Mouse (Mus musculus): ENCODE results near the gene Wbp1. TPM values are rescaled to one million over a fixed set of nuclear protein-coding genes. Genes with fewer than 3 reads are reported as not detected.
A peak's percentile ranks its signal among the peaks of the same experiment; 100 is the strongest.

The Wbp1 gene
- 79.6 and 83.8 TPM in 2 replicates for total RNA-seq (2017)

DNA sequence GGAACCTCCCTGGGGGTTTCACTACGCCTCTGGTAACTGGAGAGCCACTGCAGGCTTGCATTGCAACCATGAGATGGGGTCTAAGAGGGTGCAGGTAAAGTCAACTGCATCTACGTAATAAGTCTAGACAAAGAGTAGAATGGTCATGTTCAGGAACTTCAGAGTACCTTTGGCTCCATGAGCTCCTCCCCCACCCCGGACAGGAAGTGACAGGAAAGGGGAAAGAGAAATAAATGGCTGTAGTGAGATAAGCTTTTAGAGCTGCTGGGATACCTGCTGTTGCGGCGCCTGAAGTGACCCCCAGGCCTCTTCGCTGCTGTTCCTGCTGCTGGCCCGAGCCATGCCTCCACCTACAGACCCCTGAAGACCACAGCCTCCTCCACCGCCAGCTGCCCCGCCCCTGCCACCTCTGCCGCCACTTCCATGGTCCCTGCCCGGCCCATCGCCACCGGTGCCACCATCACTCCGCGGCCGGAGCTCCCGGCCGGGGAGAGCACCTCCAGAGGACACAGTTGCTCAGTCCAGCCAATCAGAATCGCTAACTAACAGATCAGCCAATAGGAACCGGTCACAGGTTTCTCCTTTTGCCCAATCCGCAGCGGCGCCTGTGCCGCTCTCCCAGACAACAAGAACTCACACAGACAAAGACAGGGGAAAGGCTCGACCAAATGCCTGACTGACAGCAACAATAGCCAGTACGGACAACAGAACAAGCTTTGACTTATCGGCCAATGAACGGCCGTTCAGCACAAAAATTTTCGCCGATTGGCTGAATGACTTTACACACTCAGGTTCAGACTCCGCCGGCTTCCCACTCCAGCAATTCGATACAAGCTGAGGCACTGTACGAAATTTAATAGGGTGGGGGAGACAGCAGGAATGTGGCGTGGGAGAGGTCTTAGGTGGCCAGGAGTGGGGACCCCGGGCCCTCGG lies at the start of gene Wbp1:
Gene Wbp1 (minus strand): TSS at position 630 of the 933 bp plus-strand sequence.
- peak; percentile 93 for ATAC-seq (ENCODE audit: extremely low read depth, insufficient number of reproducible peaks, low FRiP score, poor library complexity, severe bottlenecking)

DNA sequence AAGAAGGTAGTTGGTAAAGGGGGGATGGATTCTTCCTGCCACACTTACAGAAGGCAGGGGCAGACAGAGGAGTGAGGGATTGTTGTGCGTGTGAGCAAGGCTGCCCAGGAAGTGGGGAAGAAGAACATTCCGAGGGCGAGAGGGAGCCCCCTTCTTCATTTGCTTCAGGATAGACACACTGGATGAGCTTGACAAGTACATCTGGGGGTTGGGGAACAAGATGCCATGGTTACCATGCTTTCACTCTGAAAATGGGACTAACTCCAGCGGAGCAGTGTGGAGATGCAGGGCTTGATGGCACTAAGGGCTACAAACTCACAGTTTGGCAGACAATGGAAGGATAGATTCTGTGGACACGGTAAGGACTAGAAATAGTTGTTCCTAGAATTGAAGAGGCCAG lies 49.7 kb upstream of the Wbp1 start:
- no peak for ATAC-seq (ENCODE audit: extremely low read depth, insufficient number of reproducible peaks, low FRiP score, poor library complexity, severe bottlenecking)

DNA sequence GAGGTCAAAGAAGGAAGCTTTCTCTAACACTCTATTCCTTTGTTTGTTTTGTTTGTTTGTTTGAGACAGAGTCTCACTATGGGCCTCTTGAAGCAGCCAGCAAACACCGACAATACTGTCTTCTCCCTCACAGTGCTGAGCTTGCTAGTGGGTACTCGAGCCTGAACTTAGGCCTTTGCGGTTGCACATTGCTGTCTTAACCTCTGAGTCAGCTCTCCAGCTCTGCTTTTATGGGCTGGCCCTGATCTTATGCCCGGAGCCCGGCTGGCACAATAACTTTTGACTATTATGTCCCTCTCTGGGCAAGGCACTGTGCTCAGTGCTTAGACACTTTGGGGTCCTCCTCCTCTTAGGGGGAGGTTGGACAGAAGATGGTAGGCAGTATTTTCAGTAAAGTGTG lies 48.5 kb upstream of the Wbp1 start:
- no peak for ATAC-seq (ENCODE audit: extremely low read depth, insufficient number of reproducible peaks, low FRiP score, poor library complexity, severe bottlenecking)

DNA sequence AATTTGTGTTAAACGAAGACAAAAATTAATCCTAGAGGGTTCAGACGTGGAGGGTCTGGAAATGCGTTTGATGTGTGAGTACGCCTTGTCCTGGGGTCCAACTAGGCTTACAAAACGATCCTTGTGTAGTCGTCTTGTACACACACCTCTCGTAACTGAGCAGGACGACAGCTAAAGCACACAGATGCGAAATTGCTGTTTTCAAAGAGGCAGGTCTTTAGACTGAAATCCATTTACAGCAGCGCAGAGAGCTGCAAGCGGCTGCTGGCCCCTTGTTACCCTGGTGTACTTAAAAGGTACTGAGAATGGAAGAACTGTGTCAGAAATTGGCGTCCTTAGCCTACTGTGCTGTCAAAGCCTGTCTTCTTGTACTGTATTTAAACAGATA lies 44.9 kb upstream of the Wbp1 start:
- ATAC-seq (ENCODE audit: extremely low read depth, insufficient number of reproducible peaks, low FRiP score, poor library complexity, severe bottlenecking): 0 out of 2 replicates have a peak, but pooled peaks have one; percentile 17

DNA sequence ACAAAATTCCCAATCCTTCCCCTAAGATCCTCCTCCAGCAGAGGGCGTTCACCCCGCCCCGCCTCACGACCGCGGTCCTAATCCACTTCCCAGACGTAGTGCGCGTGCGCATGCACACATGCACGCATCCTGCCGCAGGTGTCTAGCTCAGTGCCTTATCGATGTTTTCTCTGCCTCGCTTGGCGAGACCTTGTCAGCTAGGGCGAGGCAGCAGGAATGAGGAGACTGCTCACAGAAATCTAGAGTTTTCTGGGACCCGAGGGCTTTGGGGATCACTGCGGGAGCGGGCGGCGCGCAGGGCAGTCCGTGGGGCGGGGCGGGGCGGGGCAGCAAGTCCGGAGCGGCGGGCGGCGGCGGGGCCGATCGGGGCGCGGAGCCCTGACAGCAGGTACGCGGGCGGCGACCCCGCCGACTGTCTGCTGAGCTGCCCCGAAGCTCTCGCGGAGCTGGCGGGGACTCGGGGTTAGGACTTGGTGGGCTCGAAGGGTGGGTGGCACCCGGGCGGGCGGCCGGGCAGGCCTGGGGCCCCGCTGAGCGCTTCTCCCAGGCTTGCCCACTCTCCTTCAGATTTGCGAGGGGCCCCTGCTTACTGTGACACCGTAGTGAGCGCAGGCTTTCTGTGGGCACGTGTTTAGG lies 44.4 kb upstream of the Wbp1 start, which contains the start of gene Dctn1:
Gene Dctn1 (plus strand): TSS at position 314 of the 636 bp plus-strand sequence.
- ATAC-seq (ENCODE audit: extremely low read depth, insufficient number of reproducible peaks, low FRiP score, poor library complexity, severe bottlenecking): peak; percentile 90

DNA sequence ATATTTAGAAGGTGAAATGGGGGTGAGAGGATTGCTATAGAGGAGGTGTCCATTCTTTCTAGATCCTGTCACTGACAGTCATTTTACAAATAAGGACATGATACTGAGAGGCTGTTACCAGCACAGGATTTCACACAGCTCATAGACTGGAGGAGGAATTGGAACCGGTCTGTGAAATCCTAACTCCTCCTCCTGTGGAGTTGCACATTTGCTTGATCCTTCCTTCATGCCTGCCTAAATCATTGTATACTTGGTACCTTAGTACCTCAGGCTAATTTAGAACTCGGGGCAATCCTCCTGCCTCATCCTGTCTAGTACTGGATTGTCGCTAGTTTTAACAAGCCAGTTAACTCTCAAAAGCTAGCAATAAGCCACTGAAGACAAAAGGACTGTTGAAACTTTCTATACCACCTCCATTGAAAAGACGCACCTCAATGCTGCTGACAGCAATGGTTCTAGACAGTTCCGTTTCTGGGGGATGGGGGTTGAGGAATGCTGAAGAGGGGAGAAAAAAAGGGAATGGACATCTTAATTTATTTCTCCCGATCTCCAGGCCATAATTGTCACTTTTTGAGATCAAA lies 43.8 kb upstream of the Wbp1 start:
- ATAC-seq (ENCODE audit: extremely low read depth, insufficient number of reproducible peaks, low FRiP score, poor library complexity, severe bottlenecking): no peak

DNA sequence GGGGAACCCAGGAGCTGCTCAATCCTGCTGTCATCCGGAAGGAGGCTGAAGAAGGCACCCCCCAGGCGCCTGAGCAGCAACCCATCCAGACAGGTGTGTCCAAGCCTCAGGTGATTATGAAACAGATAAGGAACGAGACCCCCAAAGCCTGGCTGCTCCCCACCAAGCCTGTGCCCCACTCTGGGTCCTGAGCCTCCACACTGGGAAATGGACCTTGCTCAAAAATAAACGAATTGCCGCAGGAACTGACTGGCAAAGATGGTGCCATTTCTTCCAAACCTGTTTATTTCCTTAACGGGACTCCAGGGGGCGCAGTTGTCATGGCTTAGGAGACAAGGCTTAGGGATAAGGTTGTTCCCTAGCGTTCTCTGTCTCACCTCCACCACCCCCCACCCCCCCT lies 41.3 kb upstream of the Wbp1 start:
- peak; percentile 28; the same call in 1 of the 2 replicates for ATAC-seq (ENCODE audit: extremely low read depth, insufficient number of reproducible peaks, low FRiP score, poor library complexity, severe bottlenecking)

DNA sequence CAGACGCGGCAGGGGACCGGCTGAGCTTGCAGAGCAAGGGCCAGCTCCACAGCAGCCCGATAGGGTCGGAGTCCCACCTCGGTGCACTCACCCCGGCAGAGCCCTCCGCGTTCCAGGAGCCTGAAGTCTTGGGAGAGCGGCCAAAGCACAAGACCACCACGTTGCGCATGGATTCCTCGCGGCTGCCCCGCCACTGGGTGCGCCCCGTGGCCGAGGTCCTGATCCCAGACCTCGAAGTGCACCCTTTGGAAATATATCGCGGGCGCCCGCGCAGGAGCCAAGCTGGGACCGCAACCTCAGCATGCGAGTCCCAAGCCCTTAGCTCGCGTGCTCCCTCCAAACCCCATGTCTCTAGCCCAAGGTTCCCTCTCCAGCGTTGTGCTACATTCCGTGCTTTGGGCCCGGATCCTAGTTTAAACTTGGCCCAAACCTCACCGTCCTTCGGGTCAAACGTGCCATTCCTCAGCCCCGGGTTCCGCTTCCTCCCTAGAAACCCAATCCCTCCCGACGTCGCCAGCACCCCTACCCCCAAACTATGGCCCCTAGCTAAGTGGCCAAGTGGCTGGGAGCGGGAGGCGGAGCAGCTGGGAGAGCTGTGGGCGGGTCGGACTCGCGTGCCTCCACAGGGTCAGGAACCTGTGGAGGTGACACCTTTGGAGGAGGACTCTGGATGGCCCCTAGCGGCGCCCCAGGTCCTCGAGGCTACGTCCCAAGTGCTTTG lies 40.7 kb upstream of the Wbp1 start:
- ATAC-seq (ENCODE audit: extremely low read depth, insufficient number of reproducible peaks, low FRiP score, poor library complexity, severe bottlenecking): no peak

DNA sequence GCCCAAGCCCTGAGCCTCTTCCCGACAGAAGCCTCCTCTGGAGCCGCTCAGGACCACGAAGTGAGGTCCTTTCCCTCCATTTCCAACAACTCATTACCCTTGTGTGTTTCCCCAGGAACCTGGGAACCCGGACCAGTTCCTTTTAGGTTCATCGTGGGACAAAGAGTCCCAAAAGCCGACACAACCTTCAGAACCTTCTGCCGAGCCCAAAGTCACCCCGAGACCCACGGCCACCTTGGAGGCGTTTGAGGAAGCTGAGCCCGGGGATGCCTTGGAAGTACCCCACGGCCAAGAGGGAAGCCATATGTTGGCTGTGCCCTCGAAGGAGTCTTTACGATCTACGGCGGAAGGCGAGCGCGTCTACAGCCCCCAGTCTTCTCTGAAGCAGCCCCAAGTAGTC lies 40.1 kb upstream of the Wbp1 start:
- ATAC-seq (ENCODE audit: extremely low read depth, insufficient number of reproducible peaks, low FRiP score, poor library complexity, severe bottlenecking): no peak

DNA sequence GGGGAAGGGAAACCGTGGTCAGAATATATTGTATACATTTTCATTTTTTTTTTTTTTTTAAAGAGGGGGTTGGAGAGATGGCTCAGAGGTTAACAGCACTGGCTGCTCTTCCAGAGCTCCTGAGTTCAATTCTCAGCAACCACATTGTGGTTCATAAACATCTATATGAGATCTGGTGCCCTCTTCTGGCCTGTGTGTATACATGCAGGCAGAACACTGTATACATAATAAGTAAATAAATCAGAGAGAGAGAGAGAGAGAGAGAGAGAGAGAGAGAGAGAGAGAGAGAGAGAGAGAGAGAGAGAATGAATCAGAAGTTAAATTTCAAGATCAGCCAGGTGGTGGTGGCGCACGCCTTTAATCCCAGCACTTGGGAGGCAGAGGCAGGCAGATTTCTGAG lies 38.1 kb upstream of the Wbp1 start:
- peak; percentile 51; the same call in 1 of the 2 replicates for ATAC-seq (ENCODE audit: extremely low read depth, insufficient number of reproducible peaks, low FRiP score, poor library complexity, severe bottlenecking)

DNA sequence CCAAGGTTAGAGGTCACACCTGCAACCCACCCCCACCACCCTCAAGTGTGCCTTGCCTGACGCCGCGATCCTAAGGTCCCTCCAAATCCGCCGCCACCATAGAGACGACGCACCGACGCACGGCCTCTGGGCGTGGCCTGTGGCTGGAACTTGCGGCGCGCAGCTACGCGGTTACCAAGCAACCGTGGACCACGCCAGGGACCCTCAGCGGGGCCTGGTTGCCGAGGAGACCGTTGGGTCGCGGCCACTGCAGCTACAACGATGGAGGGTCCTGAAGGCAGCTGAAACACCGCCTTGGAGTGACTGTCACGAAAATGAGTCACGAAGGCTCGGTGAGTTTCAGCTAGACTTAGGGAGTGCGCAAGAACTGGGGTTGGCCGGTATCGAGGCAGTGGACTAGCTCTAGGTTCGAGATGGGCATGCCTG lies 34.9 kb upstream of the Wbp1 start, which contains the start of the genes Wdr54 and 1700003E16Rik:
Gene Wdr54 (minus strand): TSS at position 139 of the 426 bp plus-strand sequence.
Gene 1700003E16Rik (plus strand): TSS at position 146 of the 426 bp plus-strand sequence.
- peak; percentile 40 for ATAC-seq (ENCODE audit: extremely low read depth, insufficient number of reproducible peaks, low FRiP score, poor library complexity, severe bottlenecking)

DNA sequence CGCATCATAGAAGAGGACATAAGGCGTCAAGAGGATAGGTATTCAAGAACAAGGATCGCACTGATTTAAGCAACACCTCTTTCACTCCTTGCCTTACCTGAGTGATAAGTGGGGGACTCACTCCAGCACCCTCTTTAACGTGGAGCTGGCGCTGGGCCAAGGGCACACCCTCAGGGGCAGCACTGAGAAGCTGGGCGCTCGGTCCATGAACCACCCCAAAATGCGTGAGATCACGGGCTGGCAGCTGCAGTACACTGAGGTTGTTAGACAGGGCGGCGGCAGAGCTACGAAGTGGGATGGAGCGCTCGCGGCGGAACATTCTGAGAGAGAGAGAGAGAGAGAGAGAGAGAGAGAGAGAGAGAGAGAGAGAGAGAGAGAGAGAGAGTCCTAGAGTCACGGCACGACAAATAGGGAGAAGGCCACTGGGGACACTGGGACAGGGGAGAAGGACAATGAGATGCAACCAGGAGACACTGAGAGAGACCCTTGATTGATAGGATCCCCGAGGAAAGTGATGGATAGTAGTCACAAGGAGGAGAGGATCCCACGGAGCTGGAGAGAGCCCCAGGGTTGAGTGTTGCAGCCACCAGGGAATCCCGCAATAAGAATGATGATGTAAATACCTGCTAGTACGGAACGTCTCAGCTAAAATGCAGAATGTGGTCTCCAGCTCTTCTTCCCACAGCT lies 34.3 kb upstream of the Wbp1 start:
- no peak for ATAC-seq (ENCODE audit: extremely low read depth, insufficient number of reproducible peaks, low FRiP score, poor library complexity, severe bottlenecking)

DNA sequence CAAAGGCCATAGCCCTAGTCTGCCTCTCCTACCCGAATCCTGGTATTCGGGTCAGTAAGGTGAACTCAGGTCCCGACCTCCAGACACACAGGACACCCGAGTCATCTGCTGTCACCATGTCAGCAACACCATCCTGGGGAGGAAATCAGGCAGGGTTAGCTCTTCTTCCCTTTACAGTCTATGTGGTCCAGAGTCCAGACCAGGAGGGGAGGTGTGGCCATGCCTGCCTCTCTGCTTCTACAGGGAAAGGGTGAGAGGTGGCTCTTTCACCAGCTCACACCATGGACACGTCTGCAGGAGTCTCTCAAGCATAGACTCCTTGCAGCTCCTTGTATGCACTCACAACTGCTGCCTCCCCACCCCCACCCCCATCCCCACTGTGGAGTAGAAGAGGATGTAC lies 32.1 kb upstream of the Wbp1 start:
- no peak for ATAC-seq (ENCODE audit: extremely low read depth, insufficient number of reproducible peaks, low FRiP score, poor library complexity, severe bottlenecking)

DNA sequence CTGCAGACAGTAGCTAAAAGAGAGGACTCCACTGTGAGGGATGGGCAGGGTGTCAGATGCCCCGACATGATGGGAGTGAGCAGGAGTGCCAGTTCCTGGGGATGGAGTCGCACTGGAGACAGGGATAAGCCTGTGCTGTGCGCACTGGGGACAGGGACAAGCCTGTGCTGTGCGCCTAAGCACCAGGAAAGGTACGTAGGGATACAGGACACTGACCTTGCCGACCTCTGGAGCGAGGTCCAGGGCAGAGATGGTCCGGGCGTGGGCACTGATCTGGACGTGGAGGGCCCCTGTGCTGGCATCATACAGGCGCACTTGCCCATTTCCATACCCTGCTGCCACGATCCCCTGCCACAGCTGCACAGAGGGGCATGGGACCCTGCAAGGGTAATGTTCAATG lies 31.7 kb upstream of the Wbp1 start:
- ATAC-seq (ENCODE audit: extremely low read depth, insufficient number of reproducible peaks, low FRiP score, poor library complexity, severe bottlenecking): no peak

DNA sequence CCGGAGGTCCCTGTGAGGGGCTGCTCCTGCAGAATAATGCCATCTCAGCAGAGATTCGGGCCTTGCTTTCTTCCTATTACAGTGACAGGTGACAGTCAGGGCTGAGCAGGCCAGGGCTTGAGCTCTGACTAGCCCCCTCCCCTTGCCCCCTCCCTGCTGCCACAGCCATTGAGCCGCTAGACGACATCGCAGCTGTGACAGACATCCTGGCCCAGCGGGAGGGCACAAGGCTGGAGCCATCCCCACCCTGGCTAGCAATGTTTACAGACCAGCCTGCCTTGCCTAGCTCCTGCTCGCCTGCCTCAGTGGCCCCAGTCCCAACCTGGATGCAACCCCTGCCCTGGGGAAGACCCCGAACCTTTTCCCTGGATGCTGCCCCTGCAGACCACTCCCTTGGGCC lies 30.4 kb upstream of the Wbp1 start:
- ATAC-seq (ENCODE audit: extremely low read depth, insufficient number of reproducible peaks, low FRiP score, poor library complexity, severe bottlenecking): no peak

DNA sequence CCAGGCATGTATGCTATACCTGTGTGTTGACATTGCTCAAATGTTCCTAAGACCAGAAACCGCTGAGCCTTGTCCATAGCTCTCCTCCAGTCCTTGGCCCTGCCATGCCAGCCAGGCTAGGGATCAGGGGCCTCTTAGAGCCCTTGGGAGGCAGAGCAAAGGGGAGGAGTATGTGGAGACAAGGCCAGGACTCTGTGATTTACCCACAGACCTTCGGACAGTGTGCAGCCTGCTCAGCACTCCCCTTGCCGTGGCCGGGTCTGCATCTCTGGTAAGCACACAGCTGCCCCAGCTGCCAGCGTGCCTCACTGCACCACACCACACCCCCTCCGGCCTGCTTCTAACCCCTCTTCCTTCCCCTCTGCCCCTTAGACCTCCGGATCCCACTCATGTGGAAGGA lies 25.9 kb upstream of the Wbp1 start:
- no peak for ATAC-seq (ENCODE audit: extremely low read depth, insufficient number of reproducible peaks, low FRiP score, poor library complexity, severe bottlenecking)

DNA sequence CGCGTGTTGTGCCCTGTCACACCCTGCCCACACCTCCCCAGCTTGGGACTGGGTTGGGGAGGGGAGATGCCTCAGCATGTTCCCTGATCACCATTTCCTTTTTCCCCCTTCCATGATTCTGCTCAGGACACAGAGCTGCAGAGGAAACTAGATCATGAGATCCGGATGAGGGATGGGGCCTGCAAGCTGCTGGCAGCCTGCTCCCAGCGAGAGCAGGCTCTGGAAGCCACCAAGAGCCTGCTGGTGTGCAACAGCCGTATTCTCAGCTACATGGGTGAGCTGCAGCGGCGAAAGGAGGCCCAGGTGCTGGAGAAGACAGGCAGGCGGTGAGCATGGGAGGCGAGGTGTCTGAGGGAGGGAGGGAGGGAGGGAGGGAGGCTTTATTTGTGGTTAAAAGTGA lies 24.4 kb upstream of the Wbp1 start:
- no peak for ATAC-seq (ENCODE audit: extremely low read depth, insufficient number of reproducible peaks, low FRiP score, poor library complexity, severe bottlenecking)

DNA sequence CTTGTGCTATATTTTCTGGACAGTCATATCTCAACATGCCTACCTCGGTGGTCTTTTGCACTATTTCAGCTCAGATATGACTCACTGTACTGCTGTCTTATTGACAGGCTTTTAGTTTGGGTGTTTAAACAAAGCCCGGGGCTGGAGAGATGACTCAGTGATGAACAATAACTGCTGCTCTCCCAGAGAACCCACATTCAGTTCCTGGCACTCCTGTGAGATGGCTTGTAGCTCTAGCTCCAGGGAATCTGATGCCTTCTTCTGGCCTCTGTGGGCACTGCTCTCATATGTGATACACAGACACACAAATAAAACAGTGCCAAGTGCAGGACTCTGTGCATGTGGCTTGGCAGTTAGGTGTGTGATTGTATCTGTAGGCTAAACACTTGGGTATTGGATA lies 23.9 kb upstream of the Wbp1 start:
- ATAC-seq (ENCODE audit: extremely low read depth, insufficient number of reproducible peaks, low FRiP score, poor library complexity, severe bottlenecking): no peak
